Mouse (Mus musculus): ENCODE results near the gene Papss2. TPM values are rescaled to one million over a fixed set of nuclear protein-coding genes. Genes with fewer than 3 reads are reported as not detected.

Papss2 gene
- polyA plus RNA-seq, 1 experiment from 2014 or later, result 11.0 TPM

DNA sequence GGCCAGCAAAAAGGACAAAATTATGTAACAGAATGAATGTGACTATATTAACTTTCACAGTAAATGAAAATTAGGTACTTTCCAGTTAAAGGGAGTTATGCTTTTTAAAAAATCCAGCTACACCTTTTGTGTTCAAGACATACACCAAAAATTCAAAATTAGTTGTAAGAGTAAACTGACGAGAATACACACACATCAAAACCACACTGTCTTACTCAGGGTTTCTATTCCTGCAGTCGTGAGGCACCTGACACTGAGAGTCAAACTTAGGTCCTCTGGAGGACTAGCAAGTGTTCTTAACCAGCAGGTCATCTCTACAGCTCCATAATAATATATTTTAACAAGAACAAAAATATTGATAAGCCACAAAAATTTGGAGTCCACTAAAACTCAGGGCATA is 101.1 kb downstream of the Papss2 start:
- Histone ChIP-seq H3K9me3 (replicated peaks; ENCODE audit: control insufficient read depth, low read length) (no peaks in the 10 kb centered on the region), H3K27ac (ENCODE audit: low read length) (no peak overlapping the region)
- no peak for ATAC-seq (ENCODE audit: insufficient read depth, low FRiP score)

DNA sequence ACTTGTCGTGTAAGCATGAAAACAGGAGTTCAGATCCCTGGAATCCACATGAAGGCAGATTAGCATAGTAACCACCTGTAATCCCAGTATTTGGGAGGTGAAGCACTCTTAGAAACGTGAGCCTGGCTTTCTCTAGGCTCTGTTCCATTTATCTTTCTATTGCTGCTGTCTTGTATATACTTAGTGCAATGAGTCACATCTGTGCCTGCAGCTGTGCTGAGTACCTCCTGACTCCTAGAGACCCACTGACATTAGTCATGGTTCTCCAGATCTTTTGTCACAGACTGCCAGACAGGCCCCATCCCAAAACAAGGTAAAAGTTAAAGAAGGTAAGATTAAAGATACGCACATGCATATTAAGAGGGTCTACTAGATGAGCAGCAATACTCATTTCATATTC is 106.6 kb downstream of the Papss2 start:
- Histone ChIP-seq H3K27me3 (ENCODE audit: control insufficient read depth, insufficient read depth, low read length) (no peaks in the 10 kb centered on the region), H3K9me3 (replicated peaks; ENCODE audit: control insufficient read depth, low read length) (no peaks in the 10 kb centered on the region), H3K36me3 (ENCODE audit: control insufficient read depth, insufficient read depth, low read length) (0 out of 2 replicates have a peak, but pooled peaks cover 5% of the 10 kb centered on the region), H3K4me3 (replicated peaks; ENCODE audit: low read length) (no peak overlapping the region), H3K4me2 (ENCODE audit: low read depth, low read length) (no peak overlapping the region), H3K27ac (ENCODE audit: low read length) (no peak overlapping the region), H3K9ac (ENCODE audit: low read length) (no peak overlapping the region), H3K4me1 (ENCODE audit: control insufficient read depth, insufficient read depth, low read length) (no peaks in the 10 kb centered on the region)
- 65% methylated on average over 3 of the region's 3 CpGs for WGBS
- ATAC-seq (ENCODE audit: insufficient read depth, low FRiP score), result no peak

More for the DNA sequence above, 101.1 kb downstream of the Papss2 start:
- Histone ChIP-seq H3K9ac (ENCODE audit: low read length) (no peak overlapping the region), H3K4me1 (ENCODE audit: control insufficient read depth, insufficient read depth, low read length) (no peaks in the 10 kb centered on the region), H3K36me3 (ENCODE audit: control insufficient read depth, insufficient read depth, low read length) (0 out of 2 replicates have a peak, but pooled peaks cover 5% of the 10 kb centered on the region), H3K4me2 (ENCODE audit: low read depth, low read length) (no peak overlapping the region), H3K27me3 (ENCODE audit: control insufficient read depth, insufficient read depth, low read length) (no peaks in the 10 kb centered on the region), H3K4me3 (replicated peaks; ENCODE audit: low read length) (no peak overlapping the region)
- WGBS, result 88% methylated on average over 2 of the region's 2 CpGs

DNA sequence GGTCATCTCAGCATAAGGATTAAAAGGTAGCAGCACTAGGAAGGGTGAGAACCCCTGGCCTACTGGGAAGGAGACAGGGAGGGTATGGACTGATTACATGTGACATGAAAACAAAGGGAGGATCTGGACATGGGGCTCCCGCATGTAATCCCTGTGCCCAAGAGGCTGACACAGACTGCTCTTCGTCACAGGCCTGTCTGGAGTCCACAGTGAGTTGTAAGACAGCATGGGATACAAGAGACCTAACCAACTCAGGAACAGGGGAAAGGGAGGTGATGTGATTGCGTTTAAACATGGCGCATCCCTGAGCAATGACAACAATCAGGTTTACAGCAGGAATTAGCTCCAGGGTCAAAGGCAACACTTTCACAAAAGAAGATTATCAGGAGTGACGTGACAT is 113.4 kb downstream of the Papss2 start:
- no peak for ATAC-seq (ENCODE audit: insufficient read depth, low FRiP score)
- Histone ChIP-seq H3K4me2 (ENCODE audit: low read depth, low read length) (no peak overlapping the region), H3K9ac (ENCODE audit: low read length) (no peak overlapping the region), H3K4me1 (ENCODE audit: control insufficient read depth, insufficient read depth, low read length) (peaks cover 9% of the 10 kb centered on the region), H3K4me3 (replicated peaks; ENCODE audit: low read length) (no peak overlapping the region), H3K27ac (ENCODE audit: low read length) (no peak overlapping the region), H3K36me3 (ENCODE audit: control insufficient read depth, insufficient read depth, low read length) (no peaks in the 10 kb centered on the region), H3K27me3 (ENCODE audit: control insufficient read depth, insufficient read depth, low read length) (no peaks in the 10 kb centered on the region), H3K9me3 (replicated peaks; ENCODE audit: control insufficient read depth, low read length) (no peaks in the 10 kb centered on the region)
- 90% methylated on average over 5 of the region's 5 CpGs for WGBS

DNA sequence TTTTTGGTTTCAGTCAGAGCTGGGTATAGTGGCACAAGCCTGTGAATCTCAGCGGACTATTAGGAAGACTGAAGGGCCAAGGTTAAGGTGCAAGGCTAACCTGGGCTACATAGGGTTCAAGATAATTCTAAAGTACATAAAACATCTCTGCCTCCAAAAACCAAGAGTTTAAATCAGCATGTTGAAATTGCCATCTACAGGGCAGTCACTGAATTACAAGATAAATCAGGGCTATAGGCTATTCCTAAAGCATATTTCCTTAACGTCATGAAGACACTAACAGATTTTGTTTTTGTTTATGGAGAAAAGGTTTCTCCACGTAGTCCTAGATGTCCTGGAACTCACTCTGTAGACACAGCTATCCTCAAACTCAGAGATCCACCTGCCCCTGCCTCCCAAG is 114.7 kb downstream of the Papss2 start:
- 55% methylated on average over 3 of the region's 3 CpGs for whole genome bisulfite sequencing
- Histone ChIP-seq H3K27ac (ENCODE audit: low read length) (no peak overlapping the region), H3K27me3 (ENCODE audit: control insufficient read depth, insufficient read depth, low read length) (no peaks in the 10 kb centered on the region), H3K4me1 (ENCODE audit: control insufficient read depth, insufficient read depth, low read length) (peaks cover 9% of the 10 kb centered on the region), H3K36me3 (ENCODE audit: control insufficient read depth, insufficient read depth, low read length) (no peaks in the 10 kb centered on the region), H3K9me3 (replicated peaks; ENCODE audit: control insufficient read depth, low read length) (no peaks in the 10 kb centered on the region), H3K9ac (ENCODE audit: low read length) (no peak overlapping the region), H3K4me3 (replicated peaks; ENCODE audit: low read length) (no peak overlapping the region), H3K4me2 (ENCODE audit: low read depth, low read length) (no peak overlapping the region)
- ATAC-seq (ENCODE audit: insufficient read depth, low FRiP score), result no peak

DNA sequence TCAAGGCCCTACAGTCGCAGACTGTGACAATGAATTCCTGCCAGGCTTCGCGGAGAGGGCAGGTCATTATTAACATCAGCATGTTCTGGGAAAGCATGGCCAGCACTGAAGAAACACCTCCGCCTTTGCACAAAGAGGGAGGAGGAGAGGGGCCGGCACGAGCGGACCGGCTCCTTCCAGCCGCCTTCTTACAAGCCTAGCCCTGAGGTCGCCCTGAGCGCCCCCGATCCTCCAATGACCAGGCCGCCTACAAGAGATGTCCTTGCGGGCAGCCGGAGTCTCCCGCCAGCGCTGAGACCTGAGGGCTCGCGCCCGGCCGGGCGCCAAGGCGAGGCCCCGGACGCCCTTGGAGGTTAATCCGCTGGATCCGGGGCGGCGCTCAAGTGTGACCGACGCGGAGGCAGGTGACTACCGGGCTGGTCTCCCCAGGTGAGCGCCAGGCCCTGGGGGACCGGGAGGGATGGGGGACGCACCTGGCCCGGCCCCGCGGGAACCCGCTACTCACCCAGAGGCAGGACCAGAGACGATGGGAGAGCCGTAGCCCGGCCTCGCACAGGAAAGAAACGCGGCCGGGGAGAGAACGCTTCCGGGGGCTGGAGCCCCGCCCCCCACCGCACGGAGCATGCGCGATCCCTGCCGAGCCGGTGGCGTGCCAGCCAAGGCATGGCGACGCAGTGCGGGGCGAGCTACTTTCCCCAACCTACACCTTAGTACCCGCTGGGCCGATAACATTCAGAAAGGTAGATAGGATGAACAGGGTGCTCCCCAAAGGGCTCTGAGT is 116.4 kb downstream of the Papss2 start:
- WGBS, result under 1% methylated on average over 63 of the region's 63 CpGs
- Histone ChIP-seq H3K36me3 (ENCODE audit: control insufficient read depth, insufficient read depth, low read length) (no peaks in the 10 kb centered on the region), H3K9ac (ENCODE audit: low read length) (peak overlapping the region; percentile 88), H3K4me3 (replicated peaks; ENCODE audit: low read length) (peak overlapping the region; percentile 97), H3K27me3 (ENCODE audit: control insufficient read depth, insufficient read depth, low read length) (no peaks in the 10 kb centered on the region), H3K4me1 (ENCODE audit: control insufficient read depth, insufficient read depth, low read length) (peaks cover 9% of the 10 kb centered on the region), H3K27ac (ENCODE audit: low read length) (peak overlapping the region; percentile 79), H3K9me3 (replicated peaks; ENCODE audit: control insufficient read depth, low read length) (no peaks in the 10 kb centered on the region), H3K4me2 (ENCODE audit: low read depth, low read length) (peak overlapping the region; percentile 83)
- peak; percentile 97 for ATAC-seq (ENCODE audit: insufficient read depth, low FRiP score)

DNA sequence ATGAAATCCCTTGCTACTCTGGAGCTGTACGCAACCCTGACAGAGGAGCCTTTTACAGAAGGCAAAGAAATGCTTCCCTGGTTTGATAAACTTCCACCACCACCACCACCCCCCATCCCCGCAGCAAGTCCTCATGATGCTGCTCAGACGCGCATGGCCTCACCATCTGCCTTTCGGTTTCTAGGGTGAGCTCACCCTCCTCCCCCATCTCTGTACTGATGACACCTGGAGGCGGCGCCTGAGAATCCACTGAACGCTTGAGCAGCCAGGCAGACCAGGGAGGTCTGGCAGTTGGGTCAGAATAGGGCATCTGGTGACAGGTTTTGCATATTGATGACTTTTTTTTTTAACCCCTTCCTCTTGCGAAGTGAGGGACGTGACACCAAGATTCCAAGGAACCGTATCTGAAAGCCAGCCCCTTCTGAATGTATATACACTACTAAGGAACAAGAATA is 117.0 kb downstream of the Papss2 start:
- peak; percentile 69 for ATAC-seq (ENCODE audit: insufficient read depth, low FRiP score)
- Histone ChIP-seq H3K27me3 (ENCODE audit: control insufficient read depth, insufficient read depth, low read length) (no peaks in the 10 kb centered on the region), H3K27ac (ENCODE audit: low read length) (peak overlapping the region; percentile 79), H3K4me3 (replicated peaks; ENCODE audit: low read length) (peak overlapping the region; percentile 97), H3K4me2 (ENCODE audit: low read depth, low read length) (peak overlapping the region; percentile 83), H3K9ac (ENCODE audit: low read length) (peak overlapping the region; percentile 88), H3K36me3 (ENCODE audit: control insufficient read depth, insufficient read depth, low read length) (no peaks in the 10 kb centered on the region), H3K9me3 (replicated peaks; ENCODE audit: control insufficient read depth, low read length) (no peaks in the 10 kb centered on the region), H3K4me1 (ENCODE audit: control insufficient read depth, insufficient read depth, low read length) (peaks cover 9% of the 10 kb centered on the region)
- WGBS, result under 1% methylated on average over 11 of the region's 11 CpGs

DNA sequence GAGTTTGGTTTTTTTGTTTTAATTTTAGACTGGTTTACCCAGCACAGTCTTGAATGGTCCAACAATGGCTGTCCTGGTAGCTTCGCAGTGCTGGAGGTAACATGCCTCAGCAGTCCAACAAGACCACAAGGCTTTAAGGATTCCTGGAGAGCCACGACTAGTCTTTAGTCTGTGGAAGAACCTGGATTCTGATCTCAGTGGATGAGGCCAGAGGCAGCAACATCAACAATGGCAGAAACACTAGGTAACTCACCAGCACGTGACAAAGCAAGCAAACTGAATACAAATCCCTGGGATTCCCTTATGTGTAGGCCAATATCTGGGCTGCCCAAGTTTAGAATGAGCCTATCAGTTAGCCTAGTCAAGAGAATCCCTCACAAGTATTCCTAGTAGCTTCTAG is 117.9 kb downstream of the Papss2 start:
- Histone ChIP-seq H3K4me3 (replicated peaks; ENCODE audit: low read length) (no peak overlapping the region), H3K27ac (ENCODE audit: low read length) (no peak overlapping the region), H3K9me3 (replicated peaks; ENCODE audit: control insufficient read depth, low read length) (no peaks in the 10 kb centered on the region), H3K4me2 (ENCODE audit: low read depth, low read length) (no peak overlapping the region), H3K4me1 (ENCODE audit: control insufficient read depth, insufficient read depth, low read length) (peaks cover 9% of the 10 kb centered on the region), H3K27me3 (ENCODE audit: control insufficient read depth, insufficient read depth, low read length) (no peaks in the 10 kb centered on the region), H3K36me3 (ENCODE audit: control insufficient read depth, insufficient read depth, low read length) (no peaks in the 10 kb centered on the region), H3K9ac (ENCODE audit: low read length) (no peak overlapping the region)
- no peak for ATAC-seq (ENCODE audit: insufficient read depth, low FRiP score)
- WGBS, result 76% methylated on average over 3 of the region's 3 CpGs

DNA sequence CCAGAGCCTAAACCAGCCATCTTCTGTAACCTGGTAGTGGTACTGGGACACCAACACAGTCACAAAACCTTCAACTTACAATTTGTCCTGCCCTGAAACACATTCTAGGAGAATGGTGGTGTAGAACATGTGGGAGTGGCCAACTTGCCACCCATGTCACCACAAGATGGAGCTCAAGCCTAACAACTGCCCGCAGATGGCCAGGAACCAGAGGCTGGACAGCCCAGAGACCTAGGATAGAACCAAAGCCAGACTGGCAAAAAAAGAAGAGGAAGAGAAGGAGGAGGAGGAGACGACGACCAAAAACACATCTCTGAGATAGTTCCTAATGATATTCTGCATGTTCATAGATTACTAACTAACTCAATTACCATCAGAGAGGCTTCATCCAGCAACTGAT is 119.6 kb downstream of the Papss2 start:
- H3K27me3 ChIP-seq (ENCODE audit: control insufficient read depth, insufficient read depth, low read length), result no peaks in the 10 kb centered on the region
- H3K9ac ChIP-seq (ENCODE audit: low read length), result no peak overlapping the region
- no peak overlapping the region for H3K4me3 ChIP-seq (replicated peaks; ENCODE audit: low read length)
- H3K9me3 ChIP-seq (replicated peaks; ENCODE audit: control insufficient read depth, low read length), result no peaks in the 10 kb centered on the region
- H3K4me1 ChIP-seq (ENCODE audit: control insufficient read depth, insufficient read depth, low read length), result peaks cover 9% of the 10 kb centered on the region
- no peak overlapping the region for H3K27ac ChIP-seq (ENCODE audit: low read length)
- no peak overlapping the region for H3K4me2 ChIP-seq (ENCODE audit: low read depth, low read length)
- ATAC-seq (ENCODE audit: insufficient read depth, low FRiP score), result peak; percentile 54; the same call in 1 of the 2 replicates
- no peaks in the 10 kb centered on the region for H3K36me3 ChIP-seq (ENCODE audit: control insufficient read depth, insufficient read depth, low read length)
- WGBS, result 2% methylated on average over 3 of the region's 3 CpGs

DNA sequence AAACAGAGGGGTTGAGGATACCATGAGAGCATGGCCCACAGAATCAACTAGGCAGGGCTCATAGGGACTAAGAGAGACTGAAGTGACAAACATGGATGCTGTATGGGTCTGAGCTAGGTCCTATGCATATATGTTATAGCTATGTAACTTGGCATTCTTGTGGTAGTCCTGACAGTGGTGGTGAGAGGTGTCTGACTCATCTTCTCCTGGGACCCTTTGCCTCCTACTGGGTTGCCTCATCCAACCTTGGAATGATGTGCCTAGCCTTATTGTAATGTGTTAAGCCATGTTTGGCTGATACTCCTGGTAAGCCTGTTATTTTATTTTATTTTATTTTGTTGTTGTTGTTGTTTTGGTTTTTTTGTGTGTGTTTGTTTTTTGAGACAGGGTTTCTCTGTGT is 120.1 kb downstream of the Papss2 start:
- no peaks in the 10 kb centered on the region for H3K27me3 ChIP-seq (ENCODE audit: control insufficient read depth, insufficient read depth, low read length)
- no peaks in the 10 kb centered on the region for H3K9me3 ChIP-seq (replicated peaks; ENCODE audit: control insufficient read depth, low read length)
- no peak overlapping the region for H3K27ac ChIP-seq (ENCODE audit: low read length)
- no peak for ATAC-seq (ENCODE audit: insufficient read depth, low FRiP score)
- peaks cover 8% of the 10 kb centered on the region for H3K4me1 ChIP-seq (ENCODE audit: control insufficient read depth, insufficient read depth, low read length)
- no peak overlapping the region for H3K4me2 ChIP-seq (ENCODE audit: low read depth, low read length)
- H3K4me3 ChIP-seq (replicated peaks; ENCODE audit: low read length), result no peak overlapping the region
- H3K9ac ChIP-seq (ENCODE audit: low read length), result no peak overlapping the region
- H3K36me3 ChIP-seq (ENCODE audit: control insufficient read depth, insufficient read depth, low read length), result no peaks in the 10 kb centered on the region

Measured in stomach, embryonic 16.5 days (tissue).